Mouse (Mus musculus) lung, postnatal 0 days (tissue): ENCODE measurements at regions not wholly inside any gene's neighbourhood (a gene's known extent, or its start where the extent isn't known, plus 50 kb on each side); places are given as distances from the start of the nearest gene placed in this dataset.

Experiments
- ATAC-seq: fragments of 200-750 bp; cut with Nextera tagmentation; 2 replicates; pipeline ENCODE4 v1.8.0; 2017; ENCODE audit warnings: moderate library complexity
- DNase-seq: peaks from one replicate; pipeline ENCODE4 v3.0.0-alpha.2; 2016; ENCODE audit warnings: low spot score
- H3K27ac ChIP-seq: fragments of 300-500 bp; sonication (generic); 2 replicates; pipeline ENCODE4 v1.5.1; 2014; ENCODE audit warnings: antibody characterized with exemption, mild to moderate bottlenecking, low read length, mixed read lengths
- H3K27me3 ChIP-seq: fragments of 300-500 bp; sonication (generic); replicated peaks from 2 replicates; pipeline ENCODE4 v1.6.1; 2014; ENCODE audit warnings: low read length, mixed read lengths; ENCODE audit not compliant: insufficient read depth
- H3K36me3 ChIP-seq: fragments of 300-500 bp; sonication (generic); 2 replicates; pipeline ENCODE4 v1.6.1; 2014; ENCODE audit warnings: low read length, mixed read lengths; ENCODE audit not compliant: insufficient read depth
- H3K4me1 ChIP-seq: fragments of 300-500 bp; sonication (generic); 2 replicates; pipeline ENCODE4 v1.6.1; 2014; ENCODE audit warnings: antibody characterized with exemption, low read depth, low read length, mixed read lengths; ENCODE audit not compliant: insufficient read depth
- H3K4me2 ChIP-seq: fragments of 300-500 bp; sonication (generic); replicated peaks from 2 replicates; pipeline ENCODE4 v1.6.1; 2014; ENCODE audit warnings: low read depth, mild to moderate bottlenecking, low read length, moderate library complexity, mixed read lengths
- H3K4me3 ChIP-seq: fragments of 300-500 bp; sonication (generic); 2 replicates; pipeline ENCODE4 v1.5.1; 2014; ENCODE audit warnings: low read depth, low read length
- H3K9ac ChIP-seq: fragments of 300-500 bp; sonication (generic); replicated peaks from 2 replicates; pipeline ENCODE4 v1.6.1; 2014; ENCODE audit warnings: low read depth, mild to moderate bottlenecking
- H3K9me3 ChIP-seq: fragments of 300-500 bp; sonication (generic); 2 replicates; pipeline ENCODE4 v1.6.1; 2016; ENCODE audit warnings: low read length, mixed read lengths
- CTCF ChIP-seq: IDR thresholded peaks from 2 replicates; pipeline ENCODE4 v1.5.1; 2016; ENCODE audit warnings: antibody characterized with exemption, mild to moderate bottlenecking
- EP300 ChIP-seq: IDR thresholded peaks from 2 replicates; pipeline ENCODE4 v1.6.1; 2016; ENCODE audit warnings: antibody characterized with exemption, mild to moderate bottlenecking, control low read depth
- WGBS: fragments of 180-500 bp; shearing (Covaris S2); extraction: QIAGEN DNeasy Blood & Tissue Kit; methylation state at CpG from one replicate; pipeline ENCODE4 v1.1.7; 2014; 5-methylcytosine and 5-hydroxymethylcytosine counted together

DNA sequence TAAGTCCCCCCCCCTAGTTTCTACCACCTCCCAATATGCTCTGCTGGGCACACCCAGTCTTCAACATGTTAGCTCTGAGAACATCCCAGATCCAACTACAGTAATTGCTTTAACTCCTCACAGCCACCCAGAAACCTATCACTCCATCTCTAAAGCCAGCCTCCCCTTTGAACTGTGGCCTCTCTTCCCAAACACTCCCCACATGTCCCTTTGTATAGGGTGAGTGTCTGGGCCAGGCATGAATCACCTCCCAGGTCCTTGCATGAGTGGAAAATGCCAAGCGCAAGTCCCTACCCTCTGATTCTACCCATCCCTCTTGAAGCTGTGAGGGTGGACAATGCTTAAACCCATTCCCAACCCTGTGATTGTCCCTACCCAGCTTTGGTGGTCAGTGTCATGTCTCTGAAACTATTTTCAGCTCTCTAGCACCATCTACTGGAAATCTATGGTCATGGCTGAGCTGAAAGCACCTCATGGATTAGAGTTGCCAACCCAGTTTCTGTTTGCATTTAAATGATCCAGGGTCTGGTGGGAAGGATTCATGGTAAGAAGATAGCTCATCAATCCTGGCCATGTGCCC, 162.6 kb upstream of the Nckap5 start:
- TF ChIP-seq CTCF (peak; percentile 86), EP300 (no peak)
- 81% methylated on average over 1 of the region's 1 CpGs for WGBS
- no peaks in the 10 kb centered on the region for H3K4me1 ChIP-seq
- H3K27ac ChIP-seq, result no peak overlapping the region
- no peak for ATAC-seq
- no peaks in the 10 kb centered on the region for H3K9me3 ChIP-seq
- H3K4me3 ChIP-seq, result no peak overlapping the region
- H3K27me3 ChIP-seq, result no peaks in the 10 kb centered on the region
- H3K4me2 ChIP-seq, result no peak overlapping the region
- H3K36me3 ChIP-seq, result no peaks in the 10 kb centered on the region
- H3K9ac ChIP-seq, result no peak overlapping the region
- peak; percentile 66 for DNase-seq

DNA sequence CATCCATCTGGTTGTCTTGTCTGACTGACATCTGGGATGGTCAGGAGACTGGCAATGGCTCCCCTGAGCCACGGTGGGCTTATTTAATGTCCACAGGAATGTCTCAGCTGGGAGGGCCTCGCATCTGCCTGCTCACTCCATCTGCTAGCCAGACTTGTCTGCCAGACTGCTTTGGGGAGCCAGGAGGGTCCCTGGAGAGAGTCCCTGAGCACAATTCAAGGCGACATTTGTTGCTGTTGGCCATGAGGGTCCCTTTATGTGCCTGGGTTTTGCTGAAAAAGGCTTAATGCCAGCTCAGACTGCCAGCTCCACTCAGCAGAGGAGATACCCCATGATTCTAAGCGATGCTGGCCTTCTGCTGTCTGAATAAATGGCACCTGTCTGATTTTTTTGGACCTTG, 161.8 kb upstream of the Nckap5 start:
- H3K4me3 ChIP-seq, result no peak overlapping the region
- no peaks in the 10 kb centered on the region for H3K36me3 ChIP-seq
- H3K4me1 ChIP-seq, result no peaks in the 10 kb centered on the region
- H3K4me2 ChIP-seq, result no peak overlapping the region
- no peaks in the 10 kb centered on the region for H3K27me3 ChIP-seq
- DNase-seq, result no peak
- no peak for ATAC-seq
- H3K9ac ChIP-seq, result no peak overlapping the region
- no peak overlapping the region for H3K27ac ChIP-seq
- H3K9me3 ChIP-seq, result no peaks in the 10 kb centered on the region
- 72% methylated on average over 4 of the region's 4 CpGs for WGBS
- TF ChIP-seq CTCF (no peak), EP300 (no peak)

DNA sequence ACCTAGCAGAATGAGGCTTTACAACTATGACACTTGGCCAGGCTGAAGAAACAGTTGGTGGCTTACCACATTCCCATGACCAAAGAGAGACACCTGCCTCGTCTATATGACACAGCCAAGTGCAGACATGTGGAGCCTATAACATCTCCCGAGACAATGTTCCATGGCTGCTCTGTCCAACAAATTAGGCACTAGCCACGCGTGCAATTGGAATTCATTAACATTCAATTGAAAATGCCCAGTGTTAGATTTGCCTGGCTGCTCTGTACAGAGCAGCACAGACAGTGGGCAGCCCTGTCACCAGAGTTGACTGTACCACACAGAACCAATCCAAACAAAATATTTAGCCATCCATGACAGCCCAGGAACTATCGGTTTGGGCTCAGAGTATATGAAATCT, 152.2 kb upstream of the Nckap5 start:
- no peaks in the 10 kb centered on the region for H3K36me3 ChIP-seq
- H3K9me3 ChIP-seq, result no peaks in the 10 kb centered on the region
- no peaks in the 10 kb centered on the region for H3K4me1 ChIP-seq
- no peak overlapping the region for H3K9ac ChIP-seq
- H3K27me3 ChIP-seq, result no peaks in the 10 kb centered on the region
- TF ChIP-seq EP300, result no peak
- DNase-seq (no peak), ATAC-seq (no peak)
- H3K4me3 ChIP-seq, result no peak overlapping the region
- H3K27ac ChIP-seq, result no peak overlapping the region
- H3K4me2 ChIP-seq, result no peak overlapping the region
- 86% methylated on average over 5 of the region's 5 CpGs for WGBS

DNA sequence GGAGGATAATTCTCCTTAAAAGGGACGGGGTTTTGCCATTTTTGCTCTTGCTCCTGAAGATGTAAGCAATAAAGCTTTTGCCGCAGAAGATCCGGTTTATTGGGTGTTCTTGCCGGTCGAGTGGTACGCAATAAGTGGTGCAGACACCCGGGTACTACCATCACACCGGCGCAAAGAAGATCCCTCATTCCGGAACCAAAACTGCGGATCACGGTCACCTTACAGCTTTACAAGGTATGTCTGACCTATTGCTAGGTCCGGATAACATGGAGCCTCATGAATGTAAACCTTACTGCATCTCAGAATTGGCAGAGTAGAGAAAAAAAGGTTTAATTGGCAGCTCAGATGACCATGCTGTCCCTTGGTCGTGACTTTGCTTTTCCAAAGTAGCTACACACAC, 149.7 kb upstream of the Nckap5 start:
- Histone ChIP-seq H3K4me1 (no peaks in the 10 kb centered on the region), H3K36me3 (no peaks in the 10 kb centered on the region), H3K27me3 (no peaks in the 10 kb centered on the region), H3K9ac (no peak overlapping the region), H3K4me2 (no peak overlapping the region), H3K9me3 (no peaks in the 10 kb centered on the region), H3K4me3 (no peak overlapping the region), H3K27ac (no peak overlapping the region)
- 96% methylated on average over 14 of the region's 14 CpGs for WGBS
- no peak for TF ChIP-seq EP300
- TF ChIP-seq CTCF, result no peak
- ATAC-seq (no peak), DNase-seq (no peak)

DNA sequence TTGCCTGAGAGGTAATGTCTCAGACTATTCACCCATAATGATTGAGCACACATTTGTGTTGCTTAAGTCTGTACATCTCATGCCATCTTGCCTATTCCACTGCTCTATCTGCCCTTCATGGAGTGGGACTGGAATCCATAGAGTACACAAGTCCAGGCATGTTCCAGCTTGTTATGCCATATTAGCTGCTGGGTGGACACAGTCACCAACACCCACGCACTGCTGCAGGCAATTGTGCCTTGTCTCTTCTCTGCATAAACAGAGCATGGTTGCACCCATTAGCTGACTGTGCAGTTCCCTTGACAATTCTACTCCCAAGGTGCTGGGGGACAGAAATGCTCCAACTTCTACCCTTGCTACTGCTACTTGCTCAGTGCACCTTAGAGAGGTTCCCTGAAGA, 143.3 kb upstream of the Nckap5 start:
- Histone ChIP-seq H3K27me3 (no peaks in the 10 kb centered on the region), H3K9me3 (no peaks in the 10 kb centered on the region), H3K4me1 (no peaks in the 10 kb centered on the region), H3K4me3 (no peak overlapping the region), H3K36me3 (no peaks in the 10 kb centered on the region), H3K4me2 (no peak overlapping the region), H3K27ac (no peak overlapping the region), H3K9ac (no peak overlapping the region)
- DNase-seq, result no peak
- TF ChIP-seq CTCF (no peak), EP300 (no peak)
- ATAC-seq, result no peak
- 75% methylated on average over 1 of the region's 1 CpGs for WGBS

DNA sequence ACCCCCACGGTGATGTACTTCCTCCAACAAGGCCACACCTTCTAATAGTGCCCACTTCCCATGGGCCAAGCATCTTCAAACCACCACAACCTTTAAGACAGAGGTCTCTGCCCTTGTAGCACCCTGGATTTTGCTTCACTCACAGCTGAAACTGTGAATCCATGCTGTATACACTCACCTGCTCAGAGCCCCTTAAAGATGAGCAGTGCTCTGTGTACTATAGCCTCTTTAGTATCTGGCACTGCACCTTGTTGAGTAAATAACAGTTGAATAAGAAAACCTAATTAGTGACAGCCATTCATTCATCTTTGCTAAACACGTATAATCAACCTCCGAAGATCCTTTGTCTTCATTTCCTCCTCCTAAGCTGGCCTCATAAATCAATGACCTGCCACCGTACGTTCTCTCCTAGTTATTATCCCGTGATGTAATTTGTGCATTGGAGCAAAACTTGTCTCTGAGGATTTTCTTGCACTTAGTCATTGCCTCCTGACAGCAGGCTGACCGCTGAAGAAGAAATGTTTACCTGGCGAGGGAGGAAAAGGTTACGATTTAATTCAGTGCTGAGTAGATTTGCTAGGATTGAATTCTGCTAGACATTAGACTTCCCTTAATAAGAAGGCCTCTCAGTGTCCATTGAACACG, 141.3 kb upstream of the Nckap5 start:
- Histone ChIP-seq H3K9me3 (no peaks in the 10 kb centered on the region), H3K4me1 (no peaks in the 10 kb centered on the region), H3K4me2 (no peak overlapping the region), H3K27me3 (no peaks in the 10 kb centered on the region), H3K27ac (no peak overlapping the region), H3K4me3 (no peak overlapping the region), H3K9ac (no peak overlapping the region), H3K36me3 (no peaks in the 10 kb centered on the region)
- no peak for TF ChIP-seq EP300
- no peak for TF ChIP-seq CTCF
- 50% methylated on average over 10 of the region's 10 CpGs for WGBS
- ATAC-seq (no peak), DNase-seq (no peak)
